Mouse (Mus musculus): ENCODE results near the gene Traf2.

Traf2 gene

GRCm38 (mm10) chr2:25493476-25493961 lies 53.2 kb downstream of the Traf2 start, which contains the start of gene Lcn12:
Gene Lcn12, minus strand, starts transcription at chr2:25493911.
- peak; percentile 83 for DNase-seq

- DNase-seq: no peak
Measured at GRCm38 (mm10) chr2:25492988-25493387, 53.8 kb downstream of the Traf2 start.

- DNase-seq: peak; percentile 68
Measured at GRCm38 (mm10) chr2:25488671-25489068, 58.1 kb downstream of the Traf2 start.

GRCm38 (mm10) chr2:25487965-25488670 lies 58.6 kb downstream of the Traf2 start:
- no peak for DNase-seq

- peak; percentile 98 for DNase-seq
Measured at GRCm38 (mm10) chr2:25484901-25485647, 61.7 kb downstream of the Traf2 start.

GRCm38 (mm10) chr2:25482969-25483368 lies 63.8 kb downstream of the Traf2 start:
- DNase-seq: peak; percentile 74

GRCm38 (mm10) chr2:25480541-25480940 lies 66.2 kb downstream of the Traf2 start:
- no peak for DNase-seq

GRCm38 (mm10) chr2:25479551-25480311 lies 67.0 kb downstream of the Traf2 start:
- no peak for DNase-seq

- DNase-seq: peak; percentile 99
Measured at GRCm38 (mm10) chr2:25477967-25478675, 68.6 kb downstream of the Traf2 start.

GRCm38 (mm10) chr2:25477541-25477940 lies 69.2 kb downstream of the Traf2 start:
- peak; percentile 66 for DNase-seq

- DNase-seq: no peak
Measured at GRCm38 (mm10) chr2:25472550-25472949, 74.2 kb downstream of the Traf2 start.

- DNase-seq: peak; percentile 53
Measured at GRCm38 (mm10) chr2:25469969-25470368, 76.8 kb downstream of the Traf2 start, which contains the start of gene Ptgds. Gene Ptgds, minus strand, starts transcription at chr2:25470046.

- DNase-seq: peak; percentile 81
Measured at GRCm38 (mm10) chr2:25468962-25469915, 77.5 kb downstream of the Traf2 start.

All from cerebellum, adult 11-12 months (tissue).